Mouse (Mus musculus) layer of hippocampus, adult 2 months (tissue): Measurements from ENCODE around the gene Cel. TPM values are rescaled to one million over a fixed set of nuclear protein-coding genes. Genes with fewer than 3 reads are reported as not detected.
A peak's percentile ranks its signal among the peaks of the same experiment; 100 is the strongest.

Experiments
- DNase-seq, 2 experiments: peaks; one replicate each; pipeline ENCODE4 v3.0.0; 2022; ENCODE audit warnings: low spot score in 2 of 2
- H3K27ac ChIP-seq: fragments of 200-600 bp; 2 replicates; pipeline ENCODE4 v1.8.1; 2022
- H3K4me3 ChIP-seq: fragments of 200-600 bp; 2 replicates; pipeline ENCODE4 v1.8.1; 2022; ENCODE audit warnings: mild to moderate bottlenecking
- CTCF ChIP-seq: fragments of 200-600 bp; conservative IDR thresholded peaks from 2 replicates; pipeline ENCODE4 v1.8.1; 2022; ENCODE audit warnings: antibody characterized with exemption, mild to moderate bottlenecking, moderate library complexity
- total RNA-seq, 2 experiments: library from RNA; stranded (reverse); gene quantifications; 2 replicates each; pipeline ENCODE4 v1.2.3; 2021

The Cel gene
- total RNA-seq, 2 experiments from 2014 or later = not detected

- Histone ChIP-seq H3K4me3 (no peak overlapping the region), H3K27ac (peak overlapping the region; percentile 73)
- no peak for TF ChIP-seq CTCF
- peak; percentile 38 to 46 for DNase-seq
Observed at GRCm38 (mm10) chr2:28576815-28577214, 13.6 kb upstream of the Cel start.

GRCm38 (mm10) chr2:28575341-28575740 is 12.1 kb upstream of the Cel start:
- no peak for DNase-seq
- TF ChIP-seq CTCF = no peak
- Histone ChIP-seq H3K27ac (no peak overlapping the region), H3K4me3 (no peak overlapping the region)

- TF ChIP-seq CTCF = no peak
- Histone ChIP-seq H3K4me3 (no peak overlapping the region), H3K27ac (no peak overlapping the region)
Observed at GRCm38 (mm10) chr2:28569903-28570302, 6.7 kb upstream of the Cel start.

GRCm38 (mm10) chr2:28566545-28566944 is 3.3 kb upstream of the Cel start:
- H3K27ac ChIP-seq = peak overlapping the region; percentile 69
- no peak for TF ChIP-seq CTCF
- H3K4me3 ChIP-seq = no peak overlapping the region
- no peak for DNase-seq

More at GRCm38 (mm10) chr2:28569903-28570302, 6.7 kb upstream of the Cel start:
- DNase-seq = no peak

- Histone ChIP-seq H3K4me3 (no peak overlapping the region), H3K27ac (no peak overlapping the region)
- no peak for DNase-seq
- TF ChIP-seq CTCF = no peak
Observed at GRCm38 (mm10) chr2:28564380-28564779, 1.2 kb upstream of the Cel start.

GRCm38 (mm10) chr2:28563830-28564229 is 627 bp upstream of the Cel start:
- no peak overlapping the region for H3K4me3 ChIP-seq
- H3K27ac ChIP-seq = no peak overlapping the region
- DNase-seq = no peak
- no peak for TF ChIP-seq CTCF

- no peak for TF ChIP-seq CTCF
Observed at GRCm38 (mm10) chr2:28557452-28557851, 5.8 kb downstream of the Cel start.

GRCm38 (mm10) chr2:28552301-28552700 is 10.9 kb downstream of the Cel start:
- H3K4me3 ChIP-seq = no peak overlapping the region
- H3K27ac ChIP-seq = no peak overlapping the region
- no peak for TF ChIP-seq CTCF
- no peak for DNase-seq

More at GRCm38 (mm10) chr2:28557452-28557851, 5.8 kb downstream of the Cel start:
- H3K4me3 ChIP-seq = no peak overlapping the region
- DNase-seq = no peak
- H3K27ac ChIP-seq = no peak overlapping the region

GRCm38 (mm10) chr2:28549157-28549556 is 14.0 kb downstream of the Cel start:
- H3K4me3 ChIP-seq = no peak overlapping the region
- no peak overlapping the region for H3K27ac ChIP-seq
- DNase-seq = no peak
- no peak for TF ChIP-seq CTCF

GRCm38 (mm10) chr2:28547237-28548172 is 15.7 kb downstream of the Cel start:
- peak; percentile 74 to 92 for DNase-seq
- Histone ChIP-seq H3K27ac (peak overlapping the region; percentile 68; the same call in 1 of the 2 replicates), H3K4me3 (no peak overlapping the region)
- TF ChIP-seq CTCF = peak; percentile 94

GRCm38 (mm10) chr2:28546560-28546959 is 16.6 kb downstream of the Cel start:
- H3K27ac ChIP-seq = peak overlapping the region; percentile 68; the same call in 1 of the 2 replicates
- TF ChIP-seq CTCF = no peak
- DNase-seq = no peak
- H3K4me3 ChIP-seq = no peak overlapping the region

GRCm38 (mm10) chr2:28545976-28546375 is 17.2 kb downstream of the Cel start:
- peak overlapping the region; percentile 68 for H3K27ac ChIP-seq
- no peak for TF ChIP-seq CTCF
- H3K4me3 ChIP-seq = no peak overlapping the region
- no peak for DNase-seq

- DNase-seq = peak in 1 of 2 experiments; percentile 58
- no peak for TF ChIP-seq CTCF
- peak overlapping the region; percentile 52 for H3K27ac ChIP-seq
- H3K4me3 ChIP-seq = no peak overlapping the region
Observed at GRCm38 (mm10) chr2:28543894-28544293, 19.3 kb downstream of the Cel start.

- peak overlapping the region; percentile 97 for H3K27ac ChIP-seq
- H3K4me3 ChIP-seq = no peak overlapping the region
- TF ChIP-seq CTCF = no peak
- no peak for DNase-seq
Observed at GRCm38 (mm10) chr2:28540587-28541227, 22.5 kb downstream of the Cel start.
